Mouse (Mus musculus) CH12.LX (cell line): ENCODE data around the gene Tmc8.

Experiments
- CTCF ChIP-seq, 2 experiments: IDR thresholded peaks in 1 of 2; conservative IDR thresholded peaks in 1 of 2; 2 replicates each; pipeline ENCODE4 v1.5.1; 2011 to 2012; ENCODE audit warnings: low read depth in 2 of 2, low read length in 2 of 2, improper control_type of control experiment in 1 of 2, inconsistent platforms in 1 of 2, mild to moderate bottlenecking in 1 of 2, moderate library complexity in 1 of 2
- E2F4 ChIP-seq: IDR thresholded peaks from 2 replicates; pipeline ENCODE4 v1.6.1; 2011; ENCODE audit warnings: low read depth, low read length, improper control_type of control experiment; ENCODE audit not compliant: insufficient replicate concordance
- MAFK ChIP-seq: IDR thresholded peaks from 2 replicates; pipeline ENCODE4 v1.6.1; 2011; ENCODE audit warnings: low read length, improper control_type of control experiment; ENCODE audit not compliant: insufficient replicate concordance
- MAZ ChIP-seq: IDR thresholded peaks from 2 replicates; pipeline ENCODE4 v1.6.1; 2012; ENCODE audit warnings: low read depth, mild to moderate bottlenecking, inconsistent platforms, low read length, improper control_type of control experiment, moderate library complexity
- MYC ChIP-seq: IDR thresholded peaks from 2 replicates; pipeline ENCODE4 v1.6.1; 2011; ENCODE audit warnings: low read depth, mild to moderate bottlenecking, improper control_type of control experiment, low read length
- POLR2AphosphoS2 ChIP-seq: IDR thresholded peaks from 2 replicates; pipeline ENCODE4 v1.6.1; 2011; ENCODE audit warnings: low read depth, low read length, improper control_type of control experiment
- RCOR1 ChIP-seq: conservative IDR thresholded peaks from 2 replicates; pipeline ENCODE4 v1.6.1; 2012; ENCODE audit warnings: low read depth, mild to moderate bottlenecking, inconsistent platforms, low read length, improper control_type of control experiment
- UBTF ChIP-seq: IDR thresholded peaks from 2 replicates; pipeline ENCODE4 v1.6.1; 2012; ENCODE audit warnings: low read depth, mild to moderate bottlenecking, inconsistent platforms, low read length, improper control_type of control experiment, moderate library complexity
- USF2 ChIP-seq: conservative IDR thresholded peaks from 2 replicates; pipeline ENCODE4 v1.6.1; 2011; ENCODE audit warnings: low read depth, low read length, improper control_type of control experiment
- ZKSCAN1 ChIP-seq: IDR thresholded peaks from 2 replicates; pipeline ENCODE4 v1.6.1; 2012; ENCODE audit warnings: low read depth, inconsistent platforms, low read length, improper control_type of control experiment, borderline replicate concordance

GRCm38 (mm10) chr11:117825333-117826101, 43.6 kb downstream of the Tmc8 start, which contains the start of the genes Afmid and Tk1:
- TF ChIP-seq ZKSCAN1 (no peak), POLR2AphosphoS2 (no peak; the same call in 1 of the 2 replicates), CTCF (conservative IDR thresholded peaks at IDR 0.05 in 1 of 2, IDR thresholded peaks at IDR 0.05 in 1 of 2; ENCODE audit: low read depth in 2 of 2, low read length in 2 of 2) (no peak), USF2 (no peak), E2F4 (peak; percentile 98), UBTF (no peak), MAZ (no peak), MYC (peak; percentile 53; the same call in 1 of the 2 replicates), RCOR1 (no peak), MAFK (no peak)
